Mouse (Mus musculus) neural tube, embryonic 15.5 days (tissue): ENCODE data around the gene Ccdc77. TPM values are rescaled to one million over a fixed set of nuclear protein-coding genes. Genes with fewer than 3 reads are reported as not detected.

ENCODE experiments used
- ATAC-seq: fragments of 200-750 bp; cut with Nextera tagmentation; 2 replicates; pipeline ENCODE4 v1.8.0; 2017; ENCODE audit warnings: mild to moderate bottlenecking, moderate TSS enrichment, moderate library complexity; ENCODE audit not compliant: low FRiP score
- H3K27ac ChIP-seq: fragments of 300-500 bp; sonication (generic); replicated peaks from 2 replicates; pipeline ENCODE4 v1.5.1; 2015; ENCODE audit warnings: mild to moderate bottlenecking, inconsistent platforms
- H3K27me3 ChIP-seq: fragments of 300-500 bp; sonication (generic); replicated peaks from 2 replicates; pipeline ENCODE4 v1.6.1; 2015; ENCODE audit warnings: inconsistent platforms
- H3K36me3 ChIP-seq: fragments of 300-500 bp; sonication (generic); 2 replicates; pipeline ENCODE4 v1.6.1; 2015; ENCODE audit warnings: inconsistent platforms
- H3K4me1 ChIP-seq: fragments of 300-500 bp; sonication (generic); 2 replicates; pipeline ENCODE4 v1.6.1; 2015; ENCODE audit warnings: inconsistent platforms
- H3K4me2 ChIP-seq: fragments of 300-500 bp; sonication (generic); 2 replicates; pipeline ENCODE4 v1.6.1; 2015; ENCODE audit warnings: inconsistent platforms, mild to moderate bottlenecking, moderate library complexity
- H3K4me3 ChIP-seq: fragments of 300-500 bp; sonication (generic); replicated peaks from 2 replicates; pipeline ENCODE4 v1.5.1; 2015; ENCODE audit warnings: mild to moderate bottlenecking, inconsistent platforms
- H3K9ac ChIP-seq: fragments of 300-500 bp; sonication (generic); replicated peaks from 2 replicates; pipeline ENCODE4 v1.6.1; 2015; ENCODE audit warnings: mild to moderate bottlenecking, inconsistent platforms
- H3K9me3 ChIP-seq: fragments of 300-500 bp; sonication (generic); replicated peaks from 2 replicates; pipeline ENCODE4 v1.6.1; 2016; ENCODE audit warnings: inconsistent platforms
- WGBS: fragments of 180-500 bp; shearing (Covaris S2); methylation state at CpG from one replicate; pipeline ENCODE4 v1.1.7; 2015; ENCODE audit warnings: mixed read lengths; 5-methylcytosine and 5-hydroxymethylcytosine counted together
- polyA plus RNA-seq: library from polyadenylated mRNA; unstranded; fragments of >200 nt; fragmentation: Nextera tagmentation; extraction: Ambion mirVana; gene quantifications from 2 replicates; pipeline ENCODE4 v1.2.1, GENCODE M21; 2015

Gene Ccdc77
- polyA plus RNA-seq, 1 experiment from 2014 or later: 11.1 TPM

DNA sequence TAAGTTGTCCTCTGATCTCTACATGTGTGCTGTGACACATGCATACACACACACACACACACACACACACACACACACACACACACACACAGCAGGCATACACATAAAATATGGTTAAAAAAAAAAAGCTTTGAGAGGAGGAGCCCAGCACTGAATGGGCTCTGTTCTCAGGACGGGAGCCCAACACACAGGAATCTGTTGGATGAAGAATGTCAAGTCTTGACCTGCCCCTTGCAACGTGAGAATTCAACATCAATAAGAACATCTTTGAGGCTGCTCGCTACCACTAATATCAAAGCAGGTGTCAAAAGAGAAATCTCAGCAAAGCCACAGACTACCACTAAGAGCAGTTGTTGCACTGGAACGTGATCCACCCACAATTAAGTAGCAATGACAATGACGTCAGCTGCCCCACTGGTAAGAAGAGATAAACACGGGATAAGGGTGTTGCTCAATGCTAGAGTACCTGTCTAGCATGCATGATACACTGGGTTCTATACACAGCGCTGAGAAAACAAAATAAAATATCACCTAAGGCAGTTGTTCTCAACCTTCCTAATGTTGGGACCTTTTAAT is 87.2 kb downstream of the Ccdc77 start:
- WGBS: 79% methylated on average over 7 of the region's 7 CpGs
- H3K9ac ChIP-seq: no peak overlapping the region
- H3K9me3 ChIP-seq: no peaks in the 10 kb centered on the region
- H3K4me1 ChIP-seq: no peaks in the 10 kb centered on the region
- ATAC-seq: no peak
- H3K36me3 ChIP-seq: no peaks in the 10 kb centered on the region
- H3K4me3 ChIP-seq: no peak overlapping the region
- no peak overlapping the region for H3K4me2 ChIP-seq
- no peak overlapping the region for H3K27ac ChIP-seq
- H3K27me3 ChIP-seq: no peaks in the 10 kb centered on the region

DNA sequence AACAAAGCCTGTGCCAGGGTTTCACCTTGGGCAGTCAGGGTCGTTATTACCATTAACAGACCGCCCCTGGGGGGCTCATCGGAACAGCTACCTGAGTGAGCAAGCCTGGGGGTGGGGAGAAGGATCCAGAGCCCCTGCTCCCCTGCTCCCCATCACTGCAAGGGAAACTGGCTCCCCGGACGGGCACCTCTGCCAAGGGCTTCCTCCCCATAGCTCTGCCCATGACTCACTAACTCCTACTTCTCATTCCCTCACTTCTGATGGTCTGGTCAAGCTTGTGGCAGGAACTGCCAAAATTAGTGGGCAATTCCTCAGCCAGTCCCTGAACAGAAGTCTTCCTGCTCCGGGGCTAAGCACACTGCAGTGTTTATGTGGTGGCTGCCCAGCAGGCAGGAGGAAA is 88.9 kb downstream of the Ccdc77 start:
- Histone ChIP-seq H3K9ac (no peak overlapping the region), H3K36me3 (no peaks in the 10 kb centered on the region), H3K4me1 (no peaks in the 10 kb centered on the region), H3K27me3 (no peaks in the 10 kb centered on the region), H3K4me3 (no peak overlapping the region), H3K27ac (no peak overlapping the region), H3K9me3 (no peaks in the 10 kb centered on the region), H3K4me2 (no peak overlapping the region)
- no peak for ATAC-seq
- 65% methylated on average over 6 of the region's 6 CpGs for WGBS

DNA sequence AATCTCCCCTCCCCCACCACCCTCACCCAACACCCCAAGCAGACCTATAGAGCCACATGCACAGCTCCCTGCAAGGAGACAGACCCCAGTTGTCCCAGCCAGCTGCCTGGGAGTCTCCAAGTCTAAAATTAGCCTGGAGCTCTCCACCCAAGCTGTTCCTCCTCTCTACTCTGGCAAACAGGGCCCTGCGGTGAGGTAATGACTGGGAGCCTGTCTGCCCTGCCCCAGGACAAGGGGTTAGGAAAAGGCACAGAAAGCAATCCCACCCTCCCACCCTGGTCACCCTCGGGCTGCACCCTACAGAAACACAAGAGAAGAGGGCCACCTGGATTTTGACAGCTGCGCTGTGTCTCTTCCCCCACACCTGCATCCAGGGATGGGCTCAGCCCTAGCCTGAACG is 89.3 kb downstream of the Ccdc77 start:
- ATAC-seq: no peak
- no peak overlapping the region for H3K4me3 ChIP-seq
- H3K9me3 ChIP-seq: no peaks in the 10 kb centered on the region
- H3K9ac ChIP-seq: no peak overlapping the region
- H3K4me2 ChIP-seq: no peak overlapping the region
- no peaks in the 10 kb centered on the region for H3K36me3 ChIP-seq
- 71% methylated on average over 4 of the region's 4 CpGs for WGBS
- no peaks in the 10 kb centered on the region for H3K4me1 ChIP-seq
- H3K27me3 ChIP-seq: no peaks in the 10 kb centered on the region
- no peak overlapping the region for H3K27ac ChIP-seq

Other genes with a start within 250 kb of the Ccdc77 start
- gene D330020A13Rik, start 70.0 kb downstream of the Ccdc77 start, polyA plus RNA-seq: 0.45 TPM in 1 of 2 replicates, not detected in the other
- 0.24 and 0.51 TPM in 2 replicates for gene B4galnt3, start 69.8 kb downstream of the Ccdc77 start, polyA plus RNA-seq
- 26.5 and 30.9 TPM in 2 replicates for gene Kdm5a, start 250 bp downstream of the Ccdc77 start, polyA plus RNA-seq
- gene Il17ra, start 98.9 kb upstream of the Ccdc77 start, polyA plus RNA-seq: 4.0 and 10.4 TPM in 2 replicates
- gene Tmem121b, start 129.4 kb upstream of the Ccdc77 start, polyA plus RNA-seq: 2.1 and 2.3 TPM in 2 replicates
- 16.8 and 18.8 TPM in 2 replicates for gene Hdhd5, start 166.9 kb upstream of the Ccdc77 start, polyA plus RNA-seq